Mouse (Mus musculus) olfactory bulb, adult 2 months (tissue): ENCODE data around the gene Notch3. TPM values are rescaled to one million over a fixed set of nuclear protein-coding genes. Genes with fewer than 3 reads are reported as not detected.

Experiments used
- H3K27ac ChIP-seq: fragments of 200-500 bp; 2 replicates; pipeline ENCODE4 v1.5.1; 2012; ENCODE audit warnings: low read depth, low read length; ENCODE audit not compliant: insufficient read depth
- H3K4me1 ChIP-seq: fragments of 200-500 bp; 2 replicates; pipeline ENCODE4 v1.6.1; 2012; ENCODE audit warnings: low read length; ENCODE audit not compliant: control insufficient read depth, insufficient read depth
- H3K4me3 ChIP-seq: fragments of 200-500 bp; 2 replicates; pipeline ENCODE4 v1.5.1; 2012; ENCODE audit warnings: mild to moderate bottlenecking, low read depth, low read length, moderate library complexity; ENCODE audit not compliant: insufficient read depth
- CTCF ChIP-seq: fragments of 200-500 bp; IDR thresholded peaks from 2 replicates; pipeline ENCODE4 v1.5.1; 2012; ENCODE audit warnings: low read depth, mild to moderate bottlenecking, low read length, moderate library complexity; ENCODE audit not compliant: insufficient read depth
- POLR2A ChIP-seq: fragments of 200-500 bp; IDR thresholded peaks from 2 replicates; pipeline ENCODE4 v1.6.1; 2012; ENCODE audit warnings: mild to moderate bottlenecking, low read depth, low read length, moderate library complexity; ENCODE audit not compliant: insufficient read depth
- WGBS: fragments of 180-500 bp; shearing (Covaris S2); methylation state at CpG from one replicate; pipeline ENCODE4 v1.1.7; 2018; 5-methylcytosine and 5-hydroxymethylcytosine counted together
- polyA plus RNA-seq: library from polyadenylated mRNA; stranded (reverse); fragments of >200 nt; gene quantifications from 2 replicates; pipeline ENCODE4 v1.2.4, GENCODE M21; 2012; ENCODE audit warnings: low replicate concordance; ENCODE audit not compliant: missing spikeins, insufficient read depth, insufficient read length

Notch3 gene
- polyA plus RNA-seq, 1 experiment = not detected

DNA sequence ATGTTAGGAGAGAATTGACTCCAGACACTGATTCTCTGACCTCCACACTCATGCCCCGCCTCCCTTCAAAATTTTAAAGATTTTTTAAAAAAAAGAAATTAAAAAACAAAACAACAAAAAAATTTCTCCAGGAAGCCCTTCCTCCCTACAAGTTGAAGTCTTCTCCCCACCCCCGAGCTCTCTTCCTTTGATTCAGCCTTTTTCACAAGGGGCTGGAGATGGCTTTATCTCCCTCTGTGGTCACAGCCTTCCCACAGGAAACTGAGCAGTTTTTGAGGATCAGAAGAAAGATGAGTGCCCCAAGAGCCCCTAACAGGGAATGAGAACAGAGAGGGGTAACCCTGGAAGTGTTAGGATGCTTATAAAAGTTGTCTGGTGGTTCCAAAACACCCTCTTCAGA, 5.8 kb upstream of the Notch3 start:
- TF ChIP-seq POLR2A (no peak), CTCF (no peak)
- no peak overlapping the region for H3K4me3 ChIP-seq
- no peaks in the 10 kb centered on the region for H3K4me1 ChIP-seq
- no peak overlapping the region for H3K27ac ChIP-seq
- 93% methylated on average over 2 of the region's 2 CpGs for WGBS

DNA sequence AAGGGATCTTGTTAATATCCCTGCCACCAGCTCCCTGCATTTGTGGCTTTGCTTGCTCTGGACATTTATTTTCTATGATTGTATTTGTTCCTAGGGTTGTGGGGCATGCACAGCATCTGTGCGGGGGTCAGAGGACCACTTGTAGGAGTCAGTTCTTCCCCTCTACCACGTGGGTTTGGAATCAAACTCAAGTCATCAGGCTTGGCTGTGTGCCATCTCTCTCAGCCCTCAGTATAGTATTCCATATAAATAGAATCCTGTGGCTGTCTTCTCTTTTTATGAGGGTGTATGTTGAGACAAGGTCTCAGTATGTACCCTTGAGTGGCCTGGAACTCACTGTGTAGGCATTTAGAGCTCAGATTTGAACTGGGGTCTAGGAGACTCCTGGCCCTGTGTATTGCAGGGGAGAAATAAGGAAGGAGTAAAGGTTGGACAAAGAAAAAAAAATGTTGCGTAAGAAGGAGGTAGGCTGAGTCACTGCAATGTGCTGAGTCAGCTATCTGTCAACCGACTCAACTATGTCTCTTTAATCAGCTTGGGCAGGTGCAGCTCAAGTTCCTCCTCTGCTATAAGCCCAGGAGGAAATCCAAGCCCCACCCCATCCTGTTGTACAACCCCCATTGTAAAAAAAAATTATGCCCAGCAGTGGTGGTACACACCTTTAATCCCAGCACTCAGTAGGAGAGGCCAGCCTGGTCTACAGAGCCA, 3.0 kb upstream of the Notch3 start:
- TF ChIP-seq POLR2A (no peak), CTCF (no peak)
- Histone ChIP-seq H3K4me1 (peaks cover 16% of the 10 kb centered on the region), H3K27ac (no peak overlapping the region), H3K4me3 (no peak overlapping the region)
- 73% methylated on average over 4 of the region's 4 CpGs for WGBS

DNA sequence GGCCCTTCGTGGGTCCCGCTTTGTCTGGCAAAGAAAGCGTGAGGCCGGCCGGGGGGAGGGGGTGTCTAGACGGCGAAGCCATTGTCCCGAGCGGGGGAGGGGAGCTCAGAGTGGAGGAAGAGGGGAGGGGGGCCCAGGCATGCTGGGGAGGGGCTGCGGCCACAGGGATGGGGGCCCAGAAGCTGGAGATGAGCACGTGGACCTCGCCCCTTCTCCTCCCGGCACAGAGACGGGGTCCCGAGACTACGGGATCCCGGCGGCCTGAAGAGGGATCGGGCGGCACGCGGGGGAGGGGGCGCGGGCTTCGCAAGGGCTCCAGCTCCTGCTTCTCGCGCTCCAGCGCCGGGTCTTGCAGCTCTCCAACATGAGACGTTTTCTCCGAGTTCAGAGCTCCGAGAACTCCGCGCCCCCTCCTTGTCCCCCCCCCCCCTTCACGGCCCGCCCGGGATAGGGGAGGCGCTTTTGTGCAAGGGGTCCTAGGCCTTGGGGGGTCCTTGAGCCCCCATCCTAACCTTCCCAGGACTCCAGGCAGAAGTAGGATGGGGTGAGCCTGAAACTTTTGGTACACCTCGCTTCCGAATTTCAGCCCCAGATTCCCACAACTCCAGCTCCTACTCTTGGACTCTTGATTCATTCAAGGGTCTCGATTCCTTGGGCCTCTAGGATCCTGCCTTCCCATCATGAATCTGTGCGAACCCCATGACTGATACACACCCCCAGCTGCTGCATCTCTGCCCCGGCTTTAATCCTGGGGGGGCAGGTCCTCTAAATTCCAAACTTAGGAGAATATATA, 653 bp downstream of the Notch3 start:
- Histone ChIP-seq H3K4me3 (peak overlapping the region; percentile 38), H3K4me1 (peaks cover 30% of the 10 kb centered on the region), H3K27ac (no peak overlapping the region)
- 2% methylated on average over 42 of the region's 43 CpGs for WGBS
- TF ChIP-seq POLR2A (no peak), CTCF (no peak)

DNA sequence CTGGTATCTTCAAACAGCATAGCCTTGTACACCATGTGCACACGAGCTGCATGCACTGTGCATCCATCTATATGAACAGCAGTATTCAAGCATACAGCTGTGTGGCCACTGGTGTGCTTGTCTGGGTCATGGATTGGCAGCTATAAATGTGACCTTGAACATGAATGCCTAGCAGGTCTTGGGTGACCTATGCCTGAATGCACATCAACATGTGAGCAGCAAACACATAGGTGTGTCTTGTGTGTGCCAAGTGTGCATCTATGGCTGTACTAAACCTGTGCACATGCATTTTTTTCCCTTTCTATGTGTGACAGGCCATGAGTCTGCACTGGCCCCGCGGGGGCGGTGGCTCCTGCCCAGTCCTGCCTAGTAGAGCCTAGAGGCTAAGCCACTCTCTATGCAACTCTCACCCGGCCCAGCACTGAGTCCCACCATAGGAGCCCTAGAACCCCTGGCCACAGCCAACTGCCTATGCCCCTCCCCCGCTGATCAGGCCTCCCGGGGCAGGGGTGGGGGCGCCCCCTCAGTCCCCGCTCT, 1.3 kb downstream of the Notch3 start:
- TF ChIP-seq POLR2A = no peak
- H3K4me1 ChIP-seq = peaks cover 30% of the 10 kb centered on the region
- H3K4me3 ChIP-seq = no peak overlapping the region; the same call in 1 of the 2 replicates
- no peak overlapping the region for H3K27ac ChIP-seq
- 24% methylated on average over 9 of the region's 9 CpGs for WGBS

DNA sequence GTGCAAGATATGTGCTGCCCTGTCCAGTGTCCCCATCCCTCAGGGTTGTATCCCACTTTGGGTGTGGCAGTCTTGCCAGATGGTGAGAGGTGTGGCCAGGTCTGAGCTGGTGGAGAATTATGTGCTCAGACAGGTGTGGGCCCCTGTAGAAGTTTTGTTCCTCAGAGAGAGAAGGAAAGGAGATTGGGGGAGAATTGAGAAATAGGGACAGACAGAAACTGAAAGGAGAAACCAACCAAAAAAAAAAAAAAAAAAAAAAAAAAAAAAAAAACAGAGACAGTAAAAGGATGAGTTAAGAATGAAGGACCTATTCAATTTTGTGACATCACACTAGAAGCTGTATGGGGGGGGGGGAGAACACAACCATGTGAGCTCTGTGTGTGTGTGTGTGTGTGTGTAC, 1.9 kb downstream of the Notch3 start:
- no peak overlapping the region for H3K27ac ChIP-seq
- no peak overlapping the region for H3K4me3 ChIP-seq
- TF ChIP-seq POLR2A (no peak), CTCF (no peak)
- H3K4me1 ChIP-seq = peaks cover 30% of the 10 kb centered on the region

DNA sequence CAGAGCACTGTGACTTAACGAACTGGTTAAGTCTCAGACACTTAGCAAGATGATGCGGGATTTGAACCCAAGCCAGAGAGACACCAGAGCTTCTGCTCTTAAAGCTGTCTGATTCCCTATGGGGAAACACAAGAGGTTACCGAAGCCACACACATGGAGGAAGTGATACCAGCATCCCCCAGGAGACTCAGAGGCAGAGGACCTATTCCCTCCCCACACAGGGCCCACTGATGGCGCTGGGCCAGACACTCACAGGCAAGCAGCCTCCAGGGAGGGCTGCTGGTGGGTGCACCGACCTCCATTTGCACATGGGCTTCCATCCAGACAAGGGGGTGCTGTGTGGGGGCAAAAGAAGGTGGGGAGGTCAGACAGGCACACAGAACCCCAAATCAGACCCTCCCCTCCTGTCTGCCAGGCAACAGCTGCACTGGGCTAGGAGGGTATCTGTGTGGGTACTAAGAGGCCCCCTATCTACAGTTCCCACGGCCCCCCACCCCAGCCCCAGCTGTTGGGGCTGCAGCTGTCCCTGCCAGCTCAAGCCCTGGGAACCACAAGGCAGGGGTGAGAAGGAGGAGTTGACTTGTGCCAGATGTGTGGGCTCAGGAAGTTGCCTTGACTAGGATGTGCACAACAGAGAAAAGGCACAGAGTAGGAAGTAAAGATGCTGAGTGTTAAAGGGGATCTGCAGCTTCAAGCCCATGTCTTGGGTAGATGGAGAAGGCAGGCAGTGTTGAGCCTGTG, 2.6 kb downstream of the Notch3 start:
- WGBS = 56% methylated on average over 6 of the region's 6 CpGs
- no peak overlapping the region for H3K27ac ChIP-seq
- peaks cover 30% of the 10 kb centered on the region for H3K4me1 ChIP-seq
- H3K4me3 ChIP-seq = no peak overlapping the region
- TF ChIP-seq POLR2A (no peak), CTCF (no peak)

DNA sequence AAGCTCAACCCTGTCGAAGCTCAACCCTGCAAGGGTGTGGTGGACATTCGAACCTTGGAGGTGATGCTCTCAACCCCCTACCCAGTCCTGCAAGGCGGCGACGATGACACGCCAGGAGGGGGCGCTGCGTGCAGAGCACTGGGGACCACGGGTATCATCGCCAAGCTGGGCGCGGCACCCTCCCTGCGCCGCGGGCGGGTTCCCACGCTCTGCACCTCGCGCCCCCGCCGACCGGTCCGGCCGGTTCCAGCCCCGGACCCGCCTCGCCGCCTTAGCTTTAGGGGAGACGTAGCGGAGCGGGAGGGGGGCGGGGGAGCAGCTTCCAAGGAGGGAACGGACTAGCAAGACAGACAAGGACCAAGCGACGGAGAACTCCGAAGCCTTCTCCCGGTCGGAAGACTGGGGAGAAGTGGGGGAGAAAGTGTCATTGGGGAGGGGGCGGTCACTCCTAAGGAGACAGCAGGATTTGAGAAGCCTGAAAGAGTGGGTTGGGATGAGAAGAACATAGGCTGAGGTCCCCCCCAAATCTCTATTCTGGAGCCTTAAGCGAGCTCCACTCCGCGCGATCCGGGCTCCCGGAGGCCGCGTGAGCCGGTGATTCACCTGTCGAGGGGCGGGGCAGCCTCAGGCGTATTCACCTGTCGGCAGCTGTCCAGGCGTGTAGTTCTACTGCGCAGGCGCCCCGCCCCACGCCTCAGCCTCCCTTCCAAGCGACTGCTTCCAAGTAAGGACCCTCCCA, 4.4 kb downstream of the Notch3 start:
- no peak overlapping the region for H3K27ac ChIP-seq
- WGBS = 2% methylated on average over 58 of the region's 58 CpGs
- peaks cover 30% of the 10 kb centered on the region for H3K4me1 ChIP-seq
- H3K4me3 ChIP-seq = peak overlapping the region; percentile 54
- TF ChIP-seq POLR2A = no peak
- peak; percentile 95 for TF ChIP-seq CTCF

DNA sequence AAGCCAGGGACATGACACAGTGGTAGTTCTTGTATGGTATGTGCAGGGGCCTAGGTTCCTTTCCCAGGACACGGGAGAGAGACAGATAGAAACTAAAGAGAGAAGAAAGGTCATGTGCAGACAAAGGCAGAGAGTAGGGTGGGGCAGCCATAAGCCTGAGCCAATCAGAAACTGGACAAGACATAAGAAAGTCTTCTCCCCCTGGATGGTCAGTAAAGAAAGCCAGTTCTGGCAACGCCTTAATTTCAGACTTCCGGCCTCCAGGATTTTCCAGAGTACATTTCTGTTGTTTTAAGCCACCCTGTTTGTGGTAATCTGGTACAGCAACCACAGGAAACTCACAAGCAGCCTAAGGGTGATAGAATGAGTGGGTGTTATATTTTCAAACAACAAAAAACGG, 5.8 kb downstream of the Notch3 start:
- WGBS = 83% methylated on average over 4 of the region's 4 CpGs
- Histone ChIP-seq H3K27ac (no peak overlapping the region), H3K4me3 (no peak overlapping the region), H3K4me1 (peaks cover 19% of the 10 kb centered on the region)
- no peak for TF ChIP-seq CTCF
- no peak for TF ChIP-seq POLR2A

DNA sequence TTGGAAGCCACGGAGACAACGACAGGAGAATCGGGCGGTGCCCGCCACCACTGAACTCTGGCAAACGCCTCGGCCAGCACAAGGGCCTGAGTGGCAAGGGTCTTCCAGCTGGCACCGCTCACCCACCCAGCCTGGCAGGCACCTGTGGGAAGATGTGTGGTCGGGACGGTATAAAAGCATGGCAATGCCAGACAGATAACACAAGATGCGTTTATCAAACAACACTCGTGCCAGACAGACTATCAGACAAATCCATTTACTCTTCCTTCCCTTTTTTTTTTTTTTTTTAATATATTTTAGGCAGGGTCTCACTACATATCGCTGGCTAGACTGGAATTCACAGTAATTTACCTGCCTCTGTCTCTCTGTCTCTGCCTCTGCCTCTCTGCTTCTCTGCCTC, 7.8 kb downstream of the Notch3 start:
- 89% methylated on average over 13 of the region's 13 CpGs for WGBS
- H3K4me3 ChIP-seq = no peak overlapping the region
- no peak overlapping the region for H3K27ac ChIP-seq
- H3K4me1 ChIP-seq = peaks cover 10% of the 10 kb centered on the region
- TF ChIP-seq POLR2A (no peak), CTCF (no peak)
